Mouse (Mus musculus) limb, embryonic 15.5 days (tissue): ENCODE measurements around the gene Otogl. TPM values are rescaled to one million over a fixed set of nuclear protein-coding genes. Genes with fewer than 3 reads are reported as not detected.

Experiments
- ATAC-seq: fragments of 200-750 bp; cut with Nextera tagmentation; 2 replicates; pipeline ENCODE4 v1.8.0; 2017; ENCODE audit warnings: low read depth, moderate TSS enrichment; ENCODE audit not compliant: insufficient number of reproducible peaks, low FRiP score, low TSS enrichment
- H3K27ac ChIP-seq: fragments of 300-500 bp; sonication (generic); 2 replicates; pipeline ENCODE4 v1.5.1; 2015; ENCODE audit warnings: moderate library complexity, mild to moderate bottlenecking, inconsistent platforms
- H3K27me3 ChIP-seq: fragments of 300-500 bp; sonication (generic); 2 replicates; pipeline ENCODE4 v1.6.1; 2015; ENCODE audit warnings: inconsistent platforms
- H3K36me3 ChIP-seq: fragments of 300-500 bp; sonication (generic); 2 replicates; pipeline ENCODE4 v1.6.1; 2015; ENCODE audit warnings: inconsistent platforms
- H3K4me1 ChIP-seq: fragments of 300-500 bp; sonication (generic); 2 replicates; pipeline ENCODE4 v1.6.1; 2015; ENCODE audit warnings: inconsistent platforms
- H3K4me2 ChIP-seq: fragments of 300-500 bp; sonication (generic); 2 replicates; pipeline ENCODE4 v1.6.1; 2015; ENCODE audit warnings: mild to moderate bottlenecking, inconsistent platforms
- H3K4me3 ChIP-seq: fragments of 300-500 bp; sonication (generic); 2 replicates; pipeline ENCODE4 v1.5.1; 2015; ENCODE audit warnings: mild to moderate bottlenecking, inconsistent platforms
- H3K9ac ChIP-seq: fragments of 300-500 bp; sonication (generic); 2 replicates; pipeline ENCODE4 v1.6.1; 2015; ENCODE audit warnings: inconsistent platforms
- H3K9me3 ChIP-seq: fragments of 300-500 bp; sonication (generic); 2 replicates; pipeline ENCODE4 v1.6.1; 2016; ENCODE audit warnings: inconsistent platforms
- WGBS: fragments of 180-500 bp; shearing (Covaris S2); methylation state at CpG from one replicate; pipeline ENCODE4 v1.1.7; 2015; 5-methylcytosine and 5-hydroxymethylcytosine counted together
- polyA plus RNA-seq: library from polyadenylated mRNA; unstranded; fragments of >200 nt; fragmentation: Nextera tagmentation; extraction: Ambion mirVana; gene quantifications from 2 replicates; pipeline ENCODE4 v1.2.1, GENCODE M21; 2015

The Otogl gene
- polyA plus RNA-seq, 1 experiment from 2014 or later, result 0.20 TPM

GRCm38 (mm10) chr10:107792491-107792890 is 119.4 kb downstream of the Otogl start:
- Histone ChIP-seq H3K36me3 (no peaks in the 10 kb centered on the region), H3K9ac (no peak overlapping the region), H3K4me2 (no peak overlapping the region), H3K4me1 (no peaks in the 10 kb centered on the region), H3K4me3 (no peak overlapping the region), H3K9me3 (no peaks in the 10 kb centered on the region), H3K27me3 (no peaks in the 10 kb centered on the region), H3K27ac (no peak overlapping the region)
- no peak for ATAC-seq
- 82% methylated on average over 3 of the region's 3 CpGs for WGBS

- Histone ChIP-seq H3K4me2 (no peak overlapping the region), H3K9ac (no peak overlapping the region), H3K27ac (no peak overlapping the region), H3K9me3 (no peaks in the 10 kb centered on the region), H3K4me3 (no peak overlapping the region), H3K4me1 (no peaks in the 10 kb centered on the region), H3K36me3 (no peaks in the 10 kb centered on the region), H3K27me3 (no peaks in the 10 kb centered on the region)
- WGBS, result 73% methylated on average over 2 of the region's 2 CpGs
- ATAC-seq, result 0 out of 2 replicates have a peak, but pooled peaks have one; percentile 63
These were observed 132.4 kb downstream of the Otogl start for GRCm38 (mm10) chr10:107779548-107779947.

GRCm38 (mm10) chr10:107759624-107760023 is 152.3 kb downstream of the Otogl start:
- H3K4me3 ChIP-seq, result no peak overlapping the region
- no peaks in the 10 kb centered on the region for H3K27me3 ChIP-seq
- no peaks in the 10 kb centered on the region for H3K36me3 ChIP-seq
- no peaks in the 10 kb centered on the region for H3K4me1 ChIP-seq
- no peak overlapping the region for H3K27ac ChIP-seq
- 88% methylated on average over 1 of the region's 1 CpGs for WGBS
- no peaks in the 10 kb centered on the region for H3K9me3 ChIP-seq
- no peak overlapping the region for H3K9ac ChIP-seq
- H3K4me2 ChIP-seq, result no peak overlapping the region
- no peak for ATAC-seq

DNA sequence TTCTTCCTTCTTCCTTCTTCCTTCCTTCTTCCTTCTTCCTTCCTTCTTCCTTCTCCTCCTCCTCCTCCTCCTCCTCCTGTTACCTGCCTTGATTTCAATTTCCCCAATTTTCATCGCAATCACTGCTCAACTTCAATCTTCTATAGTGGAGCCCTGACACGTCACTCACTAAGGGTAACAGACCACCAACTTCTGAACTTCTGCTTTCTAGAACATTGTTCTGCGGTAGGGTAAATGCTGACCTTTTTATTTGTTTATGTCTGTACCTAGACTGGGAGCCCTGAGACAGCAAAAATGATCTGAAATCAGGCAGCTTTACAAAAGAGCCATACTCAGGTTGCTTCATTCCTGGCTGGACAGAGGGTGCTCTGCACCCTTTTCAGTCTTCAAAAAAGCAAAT is 158.5 kb downstream of the Otogl start:
- WGBS, result 96% methylated on average over 3 of the region's 3 CpGs

DNA sequence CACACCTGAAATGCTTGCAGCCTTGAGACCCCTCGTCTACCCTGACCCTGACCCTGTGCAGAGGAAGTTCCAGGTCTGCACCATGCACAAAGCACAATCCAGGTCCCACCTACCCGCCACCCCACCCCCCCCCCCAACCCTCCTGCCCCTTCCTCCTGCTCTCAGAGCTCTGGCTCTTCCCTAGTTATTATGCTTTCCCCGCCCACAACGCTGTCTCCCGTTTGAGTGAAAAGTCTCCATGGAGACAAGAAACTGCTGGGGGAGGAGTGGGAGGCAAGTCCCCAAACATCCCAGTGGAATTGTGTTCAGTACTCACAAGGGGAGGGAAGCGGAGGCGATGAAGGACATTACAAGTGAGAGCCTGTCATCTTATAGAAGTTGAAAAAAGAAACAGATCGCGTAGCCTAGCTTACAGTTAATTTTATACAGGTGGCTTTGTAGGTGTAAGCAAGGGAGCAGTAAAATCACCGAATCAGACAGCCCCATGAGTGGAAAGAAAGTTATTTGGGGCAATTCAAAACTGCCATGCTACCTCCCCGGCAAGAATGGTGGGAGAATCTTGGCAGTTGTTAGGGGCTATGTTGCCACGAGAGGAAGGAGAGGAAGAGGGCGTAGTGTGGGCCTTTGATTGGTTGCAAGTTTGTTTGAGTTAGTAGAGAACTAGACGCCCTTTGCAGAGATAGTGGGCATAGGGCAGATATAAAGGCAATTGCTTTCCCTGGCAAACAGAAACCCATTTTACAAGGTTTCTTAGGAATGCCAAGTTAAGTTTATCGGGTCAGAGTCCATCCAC is 159.4 kb downstream of the Otogl start:
- Histone ChIP-seq H3K4me2 (peak overlapping the region; percentile 30; the same call in 1 of the 2 replicates), H3K4me1 (no peaks in the 10 kb centered on the region; the same call in 1 of the 2 replicates), H3K4me3 (0 out of 2 replicates have a peak overlapping the region, but pooled peaks have one; percentile 19), H3K36me3 (no peaks in the 10 kb centered on the region), H3K27me3 (no peaks in the 10 kb centered on the region), H3K9ac (no peak overlapping the region), H3K9me3 (no peaks in the 10 kb centered on the region), H3K27ac (no peak overlapping the region)
- ATAC-seq, result no peak
- WGBS, result 22% methylated on average over 14 of the region's 15 CpGs

More for the DNA sequence above, 158.5 kb downstream of the Otogl start:
- H3K36me3 ChIP-seq, result no peaks in the 10 kb centered on the region
- ATAC-seq, result no peak
- no peaks in the 10 kb centered on the region; the same call in 1 of the 2 replicates for H3K4me1 ChIP-seq
- no peak overlapping the region for H3K4me3 ChIP-seq
- H3K9me3 ChIP-seq, result no peaks in the 10 kb centered on the region
- no peak overlapping the region for H3K9ac ChIP-seq
- H3K27me3 ChIP-seq, result no peaks in the 10 kb centered on the region
- no peak overlapping the region for H3K4me2 ChIP-seq
- no peak overlapping the region for H3K27ac ChIP-seq

GRCm38 (mm10) chr10:107751944-107752343 is 160.0 kb downstream of the Otogl start:
- no peak for ATAC-seq
- no peak overlapping the region for H3K9ac ChIP-seq
- H3K4me3 ChIP-seq, result no peak overlapping the region
- peak overlapping the region; percentile 30; the same call in 1 of the 2 replicates for H3K4me2 ChIP-seq
- 25% methylated on average over 6 of the region's 6 CpGs for WGBS
- no peaks in the 10 kb centered on the region; the same call in 1 of the 2 replicates for H3K4me1 ChIP-seq
- no peaks in the 10 kb centered on the region for H3K9me3 ChIP-seq
- no peaks in the 10 kb centered on the region for H3K27me3 ChIP-seq
- no peak overlapping the region for H3K27ac ChIP-seq
- H3K36me3 ChIP-seq, result no peaks in the 10 kb centered on the region

DNA sequence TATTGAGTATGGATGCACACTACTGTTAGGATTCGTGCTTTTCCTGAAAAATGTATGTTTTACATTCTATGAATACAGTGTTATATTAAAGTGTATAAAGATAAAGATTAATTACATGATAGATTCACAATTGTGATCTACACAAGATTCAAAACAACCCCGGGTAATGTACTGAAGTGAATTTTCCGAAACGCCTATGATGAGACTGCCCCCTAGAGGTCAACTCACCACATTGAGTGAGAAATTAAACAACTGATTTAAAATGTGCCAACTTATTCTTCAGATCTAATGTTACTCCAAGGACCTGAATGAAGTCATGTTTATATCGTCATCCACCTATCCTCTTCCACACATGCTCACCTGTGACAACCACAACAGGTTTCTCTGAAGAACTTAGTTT is 164.4 kb downstream of the Otogl start:
- no peak for ATAC-seq
- no peak overlapping the region for H3K9ac ChIP-seq
- WGBS, result 19% methylated on average over 5 of the region's 5 CpGs
- no peaks in the 10 kb centered on the region for H3K9me3 ChIP-seq
- no peak overlapping the region for H3K27ac ChIP-seq
- no peaks in the 10 kb centered on the region; the same call in 1 of the 2 replicates for H3K4me1 ChIP-seq
- H3K4me2 ChIP-seq, result no peak overlapping the region
- H3K36me3 ChIP-seq, result no peaks in the 10 kb centered on the region
- H3K27me3 ChIP-seq, result no peaks in the 10 kb centered on the region
- no peak overlapping the region for H3K4me3 ChIP-seq

GRCm38 (mm10) chr10:107746717-107747116 is 165.2 kb downstream of the Otogl start:
- no peaks in the 10 kb centered on the region for H3K9me3 ChIP-seq
- H3K27me3 ChIP-seq, result no peaks in the 10 kb centered on the region
- no peak overlapping the region for H3K27ac ChIP-seq
- H3K36me3 ChIP-seq, result no peaks in the 10 kb centered on the region
- no peak overlapping the region for H3K4me3 ChIP-seq
- WGBS, result 22% methylated on average over 9 of the region's 9 CpGs
- H3K9ac ChIP-seq, result no peak overlapping the region
- ATAC-seq, result no peak
- no peak overlapping the region for H3K4me2 ChIP-seq
- H3K4me1 ChIP-seq, result no peaks in the 10 kb centered on the region

GRCm38 (mm10) chr10:107739815-107740214 is 172.1 kb downstream of the Otogl start:
- Histone ChIP-seq H3K27me3 (no peaks in the 10 kb centered on the region), H3K9ac (no peak overlapping the region), H3K4me3 (no peak overlapping the region), H3K4me1 (no peaks in the 10 kb centered on the region), H3K27ac (no peak overlapping the region), H3K9me3 (no peaks in the 10 kb centered on the region), H3K4me2 (no peak overlapping the region), H3K36me3 (no peaks in the 10 kb centered on the region)
- ATAC-seq, result peak; percentile 74
- WGBS, result 21% methylated on average over 5 of the region's 5 CpGs

DNA sequence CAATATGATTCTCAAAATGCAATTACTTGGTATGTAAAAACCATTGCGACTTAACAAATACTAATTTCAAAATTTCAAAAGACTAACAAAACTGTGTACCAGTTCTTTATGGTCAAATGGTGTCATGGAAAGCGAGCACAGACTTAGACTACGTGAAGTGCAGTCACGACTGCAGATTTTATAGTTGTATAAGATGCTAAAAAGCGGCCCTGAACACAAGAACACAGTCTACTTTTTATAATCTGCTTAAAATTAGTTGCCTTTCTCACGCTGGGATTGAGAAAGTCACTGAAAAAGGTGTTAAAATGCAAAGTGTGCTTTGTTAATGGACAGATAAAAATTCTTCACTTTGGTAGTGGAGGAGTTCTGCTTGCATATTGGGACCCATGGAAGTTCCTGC is 174.2 kb downstream of the Otogl start:
- Histone ChIP-seq H3K36me3 (no peaks in the 10 kb centered on the region), H3K4me3 (no peak overlapping the region), H3K9me3 (no peaks in the 10 kb centered on the region), H3K4me2 (no peak overlapping the region), H3K4me1 (no peaks in the 10 kb centered on the region), H3K27ac (no peak overlapping the region), H3K27me3 (no peaks in the 10 kb centered on the region), H3K9ac (no peak overlapping the region)
- ATAC-seq, result no peak
- 68% methylated on average over 6 of the region's 6 CpGs for WGBS

DNA sequence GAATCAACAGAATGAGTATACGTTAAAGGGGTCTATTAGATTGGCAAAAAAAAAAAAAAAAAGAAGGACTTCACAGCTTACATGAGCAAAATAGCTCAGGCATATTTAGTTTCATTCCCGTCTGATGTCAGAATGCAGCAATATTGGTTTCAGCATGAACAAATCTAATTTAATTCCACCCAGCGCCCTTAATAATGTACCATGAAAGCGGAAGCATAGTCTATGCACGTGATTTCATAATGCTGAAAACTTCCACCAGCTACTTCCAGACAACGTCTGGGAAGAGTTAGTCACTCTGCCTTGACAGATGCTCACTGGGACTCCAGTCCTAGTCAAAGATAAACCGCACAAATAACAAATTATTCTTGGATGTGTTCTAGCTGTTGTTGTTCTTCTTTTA is 176.5 kb downstream of the Otogl start:
- H3K27me3 ChIP-seq, result no peaks in the 10 kb centered on the region
- no peak overlapping the region for H3K4me3 ChIP-seq
- no peaks in the 10 kb centered on the region for H3K9me3 ChIP-seq
- no peak overlapping the region for H3K4me2 ChIP-seq
- H3K4me1 ChIP-seq, result no peaks in the 10 kb centered on the region
- no peak for ATAC-seq
- H3K36me3 ChIP-seq, result no peaks in the 10 kb centered on the region
- H3K27ac ChIP-seq, result no peak overlapping the region
- no peak overlapping the region for H3K9ac ChIP-seq
- WGBS, result 57% methylated on average over 7 of the region's 7 CpGs

DNA sequence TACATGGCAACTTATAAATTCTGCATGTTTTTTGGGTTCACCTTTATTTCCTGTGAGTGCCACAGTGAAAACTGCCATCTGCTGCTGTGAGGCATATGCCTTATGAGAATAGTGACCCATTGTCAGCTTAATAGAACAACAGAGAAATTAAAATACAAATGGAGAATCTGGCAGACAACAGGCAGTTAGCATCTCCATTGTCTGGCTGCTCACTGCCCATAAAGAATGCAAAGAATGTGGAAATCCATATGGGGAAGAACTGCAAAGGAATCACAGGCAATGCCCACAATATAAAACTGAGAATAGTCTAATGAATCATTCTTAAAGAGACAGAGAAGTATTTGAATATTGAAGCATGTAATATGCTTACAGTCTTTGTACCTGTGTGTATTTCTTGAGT is 177.6 kb downstream of the Otogl start:
- no peak overlapping the region for H3K9ac ChIP-seq
- no peaks in the 10 kb centered on the region for H3K9me3 ChIP-seq
- no peaks in the 10 kb centered on the region for H3K27me3 ChIP-seq
- H3K4me3 ChIP-seq, result no peak overlapping the region
- ATAC-seq, result no peak
- no peak overlapping the region for H3K27ac ChIP-seq
- no peak overlapping the region for H3K4me2 ChIP-seq
- H3K36me3 ChIP-seq, result no peaks in the 10 kb centered on the region
- no peaks in the 10 kb centered on the region for H3K4me1 ChIP-seq
